Mouse (Mus musculus) MEL (cell line): ENCODE measurements around the gene Gm9913.
A peak's percentile ranks its signal among the peaks of the same experiment; 100 is the strongest.

ENCODE experiments used
- CHD2 ChIP-seq: IDR thresholded peaks from 2 replicates; pipeline ENCODE4 v1.6.1; 2011; ENCODE audit warnings: low read length, improper control_type of control experiment
- MEF2A ChIP-seq: IDR thresholded peaks from 2 replicates; pipeline ENCODE4 v1.6.1; 2014; ENCODE audit warnings: low read depth, mild to moderate bottlenecking, inconsistent platforms, low read length, improper control_type of control experiment; ENCODE audit not compliant: poor library complexity, insufficient replicate concordance, severe bottlenecking; ENCODE audit errors: extremely low read depth
- MYB ChIP-seq: IDR thresholded peaks from 2 replicates; pipeline ENCODE4 v1.6.1; 2011; ENCODE audit warnings: mild to moderate bottlenecking, low read depth, low read length, improper control_type of control experiment
- POLR2A ChIP-seq, 2 experiments: IDR thresholded peaks; 2 replicates each; pipeline ENCODE4 v1.6.1; 2011 to 2012; ENCODE audit warnings: low read length in 2 of 2, mild to moderate bottlenecking in 2 of 2, control low read depth in 1 of 2, improper control_type of control experiment in 1 of 2, low read depth in 1 of 2, moderate library complexity in 1 of 2; ENCODE audit not compliant: control insufficient read depth in 1 of 2, insufficient read depth in 1 of 2, poor library complexity in 1 of 2
- RCOR1 ChIP-seq: IDR thresholded peaks from 2 replicates; pipeline ENCODE4 v1.6.1; 2012; ENCODE audit warnings: low read depth, mild to moderate bottlenecking, inconsistent platforms, low read length, improper control_type of control experiment
- ZNF384 ChIP-seq: IDR thresholded peaks from 2 replicates; pipeline ENCODE4 v1.6.1; 2012; ENCODE audit warnings: low read depth, mild to moderate bottlenecking, inconsistent platforms, low read length, improper control_type of control experiment

DNA sequence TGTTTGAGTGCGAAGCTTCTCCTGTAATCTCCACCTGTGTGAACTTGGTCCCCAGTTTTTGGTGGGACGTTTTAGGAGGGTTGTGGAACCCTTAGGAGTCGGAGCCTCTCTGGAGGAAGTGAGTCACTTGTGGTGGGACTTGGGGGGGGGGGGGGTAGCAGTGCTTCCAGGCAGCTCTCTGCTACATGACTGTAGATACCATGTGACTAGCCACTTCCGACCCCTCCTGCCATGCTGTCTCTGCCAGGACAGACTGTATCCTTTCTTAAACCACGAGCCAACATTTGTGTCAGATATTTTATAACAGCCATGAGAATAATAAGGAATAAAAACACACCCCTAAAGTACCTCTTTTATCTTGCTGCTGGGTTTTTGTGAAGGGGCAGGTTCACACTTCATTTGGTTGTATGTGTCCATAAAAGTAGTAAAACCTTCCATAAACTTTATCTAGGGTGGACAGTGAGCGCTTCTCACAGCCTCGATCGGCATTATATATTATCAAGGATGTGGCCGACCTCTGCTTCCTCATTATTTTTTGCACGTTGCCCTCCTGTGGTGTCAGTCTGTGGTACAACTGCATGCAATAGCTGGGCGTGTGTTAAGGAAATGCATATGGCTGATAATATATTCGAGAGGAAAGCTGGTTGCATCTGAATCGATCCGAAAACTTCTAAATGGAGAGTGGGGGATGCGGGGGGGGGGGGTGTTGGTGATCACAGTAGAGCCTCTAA lies 48.7 kb upstream of the Gm9913 start:
- no peak for TF ChIP-seq CHD2
- peak; percentile 76 for TF ChIP-seq MYB
- peak; percentile 52; the same call in 1 of the 2 replicates for TF ChIP-seq RCOR1
- TF ChIP-seq MEF2A, result no peak
- no peak; a peak in 1 of 4 replicates for TF ChIP-seq POLR2A (IDR thresholded peaks at IDR 0.05; ENCODE audit: control insufficient read depth in 1 of 2, insufficient read depth in 1 of 2, low read depth in 1 of 2, low read length in 2 of 2, poor library complexity in 1 of 2)
- TF ChIP-seq ZNF384, result peak; percentile 65
